Mouse (Mus musculus) cerebellum, adult 2 months (tissue): Measurements from ENCODE around the gene 2010111I01Rik.

Experiments used
- CTCF ChIP-seq: fragments of 200-500 bp; IDR thresholded peaks from 2 replicates; pipeline ENCODE4 v1.5.1; 2011; ENCODE audit warnings: low read depth, mild to moderate bottlenecking, control low read depth, low read length, moderate library complexity, borderline replicate concordance; ENCODE audit not compliant: insufficient read depth
- POLR2A ChIP-seq: fragments of 200-500 bp; IDR thresholded peaks from 2 replicates; pipeline ENCODE4 v1.6.1; 2011; ENCODE audit warnings: low read length, control low read depth, borderline replicate concordance; ENCODE audit not compliant: insufficient read depth

DNA sequence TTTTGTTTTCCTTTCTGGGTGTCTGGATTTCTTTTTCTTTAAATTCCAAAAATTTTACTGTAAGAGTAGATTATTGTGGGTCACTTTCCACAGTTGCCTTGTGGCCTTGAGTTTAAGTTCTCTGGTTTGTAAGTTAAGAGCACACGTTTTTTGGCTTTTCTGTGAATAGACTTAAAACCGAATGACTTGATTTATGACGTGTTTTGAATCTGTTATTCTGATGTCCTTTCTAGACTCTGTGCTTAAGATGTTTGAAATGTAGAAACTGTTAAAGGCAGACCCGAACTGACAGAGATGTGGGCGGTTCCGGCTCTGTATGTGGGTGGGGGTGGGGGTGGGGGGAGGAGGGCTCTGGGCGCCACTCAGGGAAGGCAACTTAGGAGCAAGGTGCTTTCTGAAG lies 282.3 kb downstream of the 2010111I01Rik start:
- TF ChIP-seq CTCF = no peak
- no peak for TF ChIP-seq POLR2A
